Mouse (Mus musculus) lung, postnatal 0 days (tissue): ENCODE data around the gene Cadm4.

Experiments used
- CTCF ChIP-seq: IDR thresholded peaks from 2 replicates; pipeline ENCODE4 v1.5.1; 2016; ENCODE audit warnings: antibody characterized with exemption, mild to moderate bottlenecking
- EP300 ChIP-seq: IDR thresholded peaks from 2 replicates; pipeline ENCODE4 v1.6.1; 2016; ENCODE audit warnings: antibody characterized with exemption, mild to moderate bottlenecking, control low read depth

GRCm38 (mm10) chr7:24450585-24451017, 31.2 kb upstream of the Cadm4 start:
- TF ChIP-seq CTCF = no peak
- TF ChIP-seq EP300 = peak; percentile 42
